In the genomic region with DNA sequence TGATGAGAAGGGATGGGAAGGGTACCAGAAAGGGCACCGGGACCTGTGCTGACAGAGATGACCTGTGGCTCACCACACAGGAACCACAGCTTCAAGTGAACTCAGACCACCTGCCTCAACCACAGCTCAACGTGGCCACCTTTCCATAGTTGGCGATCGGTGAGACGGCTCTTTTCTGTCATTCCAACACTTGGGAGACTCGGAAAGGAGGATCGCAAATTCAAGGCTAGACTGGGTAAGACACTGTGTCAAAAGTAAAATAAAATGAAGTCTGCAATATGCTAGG, we compare ENCODE assay signal across 14 mouse cellular contexts. TPM values are rescaled to one million over a fixed set of nuclear protein-coding genes. Genes with fewer than 3 reads are reported as not detected.
A peak's percentile ranks its signal among the peaks of the same experiment; 100 is the strongest.
DNase-seq lines count a peak whose midpoint lies in the region; ATAC-seq and TF ChIP-seq lines count a peak whose summit lies in the region.
"Had no signal": no experiment of that assay in that cellular context is flagged by ENCODE, and none has a peak within 500 bp of the region (broad histone marks: within the 10 kb centered on the region; RNA-seq: fewer than 3 reads in every experiment).

No protein-coding gene starts in this region.

- no peak for DNase-seq in gastrocnemius, adult 2 months
- no peak for DNase-seq in gastrocnemius, adult 18-20 months (ENCODE audit: low spot score)
- DNase-seq in kidney, adult 9 months, result no peak
- DNase-seq in G1E (ENCODE audit: low spot score), result no peak
- no peak for DNase-seq in liver, embryonic 14.5 days (ENCODE audit: low read depth in 3 of 3, low spot score in 3 of 3)
- no peak for DNase-seq in ovary, postnatal 36 days (ENCODE audit: low spot score)
- DNase-seq in lung, postnatal 14 days, result no peak
- DNase-seq: cerebellum, adult 8-10 months had no signal

- H3K27me3 ChIP-seq in kidney, embryonic 15.5 days, result no peaks in the 10 kb centered on the region
- no peaks in the 10 kb centered on the region for H3K27me3 ChIP-seq in G1E (ENCODE audit: insufficient read depth, low read length)
- H3K27me3 ChIP-seq in liver, embryonic 14.5 days (ENCODE audit: control insufficient read depth, insufficient read depth, low read length), result no peaks in the 10 kb centered on the region

- TF ChIP-seq CTCF in gastrocnemius, adult 2 months (IDR thresholded peaks at IDR 0.05), result no peak
- no peak for TF ChIP-seq CTCF in G1E (IDR thresholded peaks at IDR 0.05; ENCODE audit: low read depth, low read length)
- no peak for TF ChIP-seq CTCF in liver, embryonic 14.5 days (IDR thresholded peaks at IDR 0.05; ENCODE audit: low read depth)

- WGBS in kidney, embryonic 15.5 days, result 80% methylated on average over 7 of the region's 7 CpGs
- WGBS in liver, embryonic 14.5 days (ENCODE audit: insufficient replicate concordance), result 54% methylated on average over 7 of the region's 7 CpGs

- H3K4me2 ChIP-seq in kidney, embryonic 15.5 days, result no peak overlapping the region
- no peak overlapping the region for H3K4me2 ChIP-seq in liver, embryonic 14.5 days (ENCODE audit: low read depth)

- no peak overlapping the region; the same call in 1 of the 2 replicates for H3K4me3 ChIP-seq in gastrocnemius, adult 2 months
- H3K4me3 ChIP-seq in kidney, embryonic 15.5 days (replicated peaks), result no peak overlapping the region
- peak overlapping the region; percentile 61; the same call in 1 of the 2 replicates for H3K4me3 ChIP-seq in G1E (ENCODE audit: low read depth, low read length)
- no peak overlapping the region for H3K4me3 ChIP-seq in liver, embryonic 14.5 days (ENCODE audit: insufficient read depth in 1 of 2, low read depth in 2 of 2, low read length in 2 of 2)

- peak overlapping the region; percentile 100 for H3K27ac ChIP-seq in gastrocnemius, adult 2 months
- H3K27ac ChIP-seq in kidney, embryonic 15.5 days, result peak overlapping the region; percentile 93
- peak overlapping the region; percentile 41; the same call in 1 of the 2 replicates for H3K27ac ChIP-seq in liver, embryonic 14.5 days

- no peaks in the 10 kb centered on the region for H3K36me3 ChIP-seq in kidney, embryonic 15.5 days
- peaks cover 26% of the 10 kb centered on the region for H3K36me3 ChIP-seq in G1E (replicated peaks)
- H3K36me3 ChIP-seq in liver, embryonic 14.5 days (replicated peaks; ENCODE audit: control insufficient read depth, insufficient read depth, low read depth), result no peaks in the 10 kb centered on the region

- H3K9me3 ChIP-seq in kidney, embryonic 15.5 days (replicated peaks), result no peaks in the 10 kb centered on the region
- no peaks in the 10 kb centered on the region for H3K9me3 ChIP-seq in G1E (replicated peaks)
- H3K9me3 ChIP-seq in liver, embryonic 14.5 days (ENCODE audit: control insufficient read depth, low read length), result no peaks in the 10 kb centered on the region

- peaks cover 77% of the 10 kb centered on the region for H3K4me1 ChIP-seq in kidney, embryonic 15.5 days
- peaks cover 83% of the 10 kb centered on the region for H3K4me1 ChIP-seq in G1E (ENCODE audit: insufficient read depth, low read depth, low read length)
- peaks cover 58 to 76% of the 10 kb centered on the region in 2 experiments for H3K4me1 ChIP-seq in liver, embryonic 14.5 days (replicated peaks; ENCODE audit: control insufficient read depth in 2 of 2, insufficient read depth in 2 of 2, low read length in 1 of 2)

- intact Hi-C loops in gastrocnemius, adult 2 months (cut with DNase I), result no loop called here

- ATAC-seq in kidney, embryonic 15.5 days (replicated peaks; ENCODE audit: low FRiP score), result no peak
- no peak for ATAC-seq in G1E (ENCODE audit: extremely low read depth, insufficient number of reproducible peaks, low FRiP score, poor library complexity, severe bottlenecking)
- no peak for ATAC-seq in liver, embryonic 14.5 days (ENCODE audit: insufficient read depth)
- ATAC-seq: intestine, postnatal 0 days had no signal

- no peak for TF ChIP-seq EP300 in liver, embryonic 14.5 days (IDR thresholded peaks at IDR 0.05; ENCODE audit: low read depth)

- H3K9ac ChIP-seq in kidney, embryonic 15.5 days, result no peak overlapping the region
- no peak overlapping the region for H3K9ac ChIP-seq in liver, embryonic 14.5 days (replicated peaks)

RNA-seq across cellular contexts. Expression of gene Gpr146, which starts 0.7 kb away (rescaled TPM):
- total RNA-seq in gastrocnemius, adult 2 months (2021), result 10 to 100 TPM; 26.5 to 41.2 TPM
- total RNA-seq in gastrocnemius, adult 18-20 months (2021), result 10 to 100 TPM; 21.8 to 28.9 TPM
- polyA plus RNA-seq in kidney, embryonic 15.5 days (2015; fragmentation: Nextera tagmentation; extraction: Ambion mirVana), result 4.1 and 5.4 TPM in 2 replicates
- 34.2 and 36.5 TPM in 2 replicates for total RNA-seq in G1E (2014; fragmentation: Nextera tagmentation)
- 26.8 and 27.4 TPM in 2 replicates for total RNA-seq in G1E (2017)
- 18.1 and 21.3 TPM in 2 replicates for polyA plus RNA-seq in G1E (2012)
- polyA plus RNA-seq in liver, embryonic 14.5 days (2012; rRNA removed), result 14.6 and 14.7 TPM in 2 replicates
- polyA plus RNA-seq in liver, embryonic 14.5 days (2014; fragmentation: Nextera tagmentation; extraction: Ambion mirVana), result 18.4 and 20.1 TPM in 2 replicates

RNA-seq across cellular contexts. Expression of gene Cyp2w1, which starts 25.8 kb away (rescaled TPM):
- not detected for total RNA-seq in gastrocnemius, adult 2 months (2021)
- total RNA-seq in gastrocnemius, adult 18-20 months (2021), result not detected
- 0.16 and 0.60 TPM in 2 replicates for polyA plus RNA-seq in kidney, embryonic 15.5 days (2015; fragmentation: Nextera tagmentation; extraction: Ambion mirVana)
- not detected in 2 replicates for total RNA-seq in G1E (2014; fragmentation: Nextera tagmentation)
- total RNA-seq in G1E (2017), result not detected in 2 replicates
- polyA plus RNA-seq in G1E (2012), result not detected in 2 replicates
- 0.03 and 0.05 TPM in 2 replicates for polyA plus RNA-seq in liver, embryonic 14.5 days (2012; rRNA removed)
- not detected in 2 replicates for polyA plus RNA-seq in liver, embryonic 14.5 days (2014; fragmentation: Nextera tagmentation; extraction: Ambion mirVana)
- total RNA-seq: adrenal gland, adult 8-10 months; gastrocnemius, adult 8-10 months; left cerebral cortex, postnatal 25 days; midbrain, postnatal 0 days had no signal
- polyA plus RNA-seq: midbrain, postnatal 0 days had no signal

RNA-seq across cellular contexts. Expression of gene C130050O18Rik, which starts 26.9 kb away (rescaled TPM):
- under 1 TPM; 0.15 to 0.33 TPM for total RNA-seq in gastrocnemius, adult 2 months (2021)
- under 1 TPM; 0.12 to 0.21 TPM for total RNA-seq in gastrocnemius, adult 18-20 months (2021)
- 0.60 and 1.2 TPM in 2 replicates for polyA plus RNA-seq in kidney, embryonic 15.5 days (2015; fragmentation: Nextera tagmentation; extraction: Ambion mirVana)
- total RNA-seq in G1E (2014; fragmentation: Nextera tagmentation) (0.83 TPM in 1 of 2 replicates, not detected in the other), G1E (2017) (0.06 and 0.33 TPM in 2 replicates)
- polyA plus RNA-seq in G1E (2012), result 0.03 and 0.07 TPM in 2 replicates
- 0.93 and 1.1 TPM in 2 replicates for polyA plus RNA-seq in liver, embryonic 14.5 days (2012; rRNA removed)
- polyA plus RNA-seq in liver, embryonic 14.5 days (2014; fragmentation: Nextera tagmentation; extraction: Ambion mirVana), result 1.0 and 1.3 TPM in 2 replicates
- total RNA-seq: midbrain, postnatal 0 days had no signal
- polyA plus RNA-seq: midbrain, postnatal 0 days had no signal

RNA-seq across cellular contexts. Expression of gene Cox19, which starts 27.0 kb away (rescaled TPM):
- total RNA-seq in gastrocnemius, adult 2 months (2021), result 10 to 100 TPM; 48.7 to 69.6 TPM
- total RNA-seq in gastrocnemius, adult 18-20 months (2021), result 10 to 100 TPM; 55.0 to 68.4 TPM
- 96.2 and 102 TPM in 2 replicates for polyA plus RNA-seq in kidney, embryonic 15.5 days (2015; fragmentation: Nextera tagmentation; extraction: Ambion mirVana)
- total RNA-seq in G1E (2014; fragmentation: Nextera tagmentation) (4.8 and 10.0 TPM in 2 replicates), G1E (2017) (40.8 and 41.0 TPM in 2 replicates)
- polyA plus RNA-seq in G1E (2012), result 35.7 and 37.7 TPM in 2 replicates
- 22.6 and 23.3 TPM in 2 replicates for polyA plus RNA-seq in liver, embryonic 14.5 days (2012; rRNA removed)
- 61.4 and 62.3 TPM in 2 replicates for polyA plus RNA-seq in liver, embryonic 14.5 days (2014; fragmentation: Nextera tagmentation; extraction: Ambion mirVana)

RNA-seq across cellular contexts. Expression of gene Gper1, which starts 44.7 kb away (rescaled TPM):
- total RNA-seq in gastrocnemius, adult 2 months (2021), result 1 to 10 TPM; 1.3 to 2.7 TPM
- total RNA-seq in gastrocnemius, adult 18-20 months (2021), result under 1 TPM; 0.59 to 0.82 TPM
- 5.1 and 5.7 TPM in 2 replicates for polyA plus RNA-seq in kidney, embryonic 15.5 days (2015; fragmentation: Nextera tagmentation; extraction: Ambion mirVana)
- total RNA-seq in G1E (2014; fragmentation: Nextera tagmentation), result not detected in 2 replicates
- total RNA-seq in G1E (2017), result not detected in 2 replicates
- not detected in 2 replicates for polyA plus RNA-seq in G1E (2012)
- polyA plus RNA-seq in liver, embryonic 14.5 days (2012; rRNA removed), result 0.06 and 0.07 TPM in 2 replicates
- 0.20 TPM in 1 of 2 replicates, not detected in the other for polyA plus RNA-seq in liver, embryonic 14.5 days (2014; fragmentation: Nextera tagmentation; extraction: Ambion mirVana)

Comparison
In these comparisons a context has a peak if more than half of its experiments do, and no peak if none do; other contexts are left out.
1. H3K27ac ChIP-seq: peak in every context shown above with its lines; median percentile 100 in gastrocnemius, adult 2 months; 93 in kidney, embryonic 15.5 days; 41 in liver, embryonic 14.5 days.